Mouse (Mus musculus) hindbrain, embryonic 14.5 days (tissue): ENCODE data around the gene Akr1c21. TPM values are rescaled to one million over a fixed set of nuclear protein-coding genes. Genes with fewer than 3 reads are reported as not detected.

Source experiments
- polyA plus RNA-seq: library from polyadenylated mRNA; unstranded; fragments of >200 nt; fragmentation: Nextera tagmentation; extraction: Ambion mirVana; gene quantifications from 2 replicates; pipeline ENCODE4 v1.2.1, GENCODE M21; 2014

Akr1c21 gene
- polyA plus RNA-seq, 1 experiment from 2014 or later = not detected

Other genes starting within 250 kb of the Akr1c21 start
- gene Akr1c6, start 139.8 kb upstream of the Akr1c21 start, polyA plus RNA-seq = not detected in 2 replicates
- gene Akr1c20, start 50.7 kb upstream of the Akr1c21 start, polyA plus RNA-seq = not detected in 2 replicates
- 37.8 and 38.2 TPM in 2 replicates for gene Akr1e1, start 35.1 kb downstream of the Akr1c21 start, polyA plus RNA-seq